Mouse (Mus musculus): Measurements from ENCODE around the gene Zbtb32. TPM values are rescaled to one million over a fixed set of nuclear protein-coding genes. Genes with fewer than 3 reads are reported as not detected.
A peak's percentile ranks its signal among the peaks of the same experiment; 100 is the strongest.

Zbtb32 gene
- polyA plus RNA-seq, 1 experiment from 2014 or later = 0.23 TPM

DNA sequence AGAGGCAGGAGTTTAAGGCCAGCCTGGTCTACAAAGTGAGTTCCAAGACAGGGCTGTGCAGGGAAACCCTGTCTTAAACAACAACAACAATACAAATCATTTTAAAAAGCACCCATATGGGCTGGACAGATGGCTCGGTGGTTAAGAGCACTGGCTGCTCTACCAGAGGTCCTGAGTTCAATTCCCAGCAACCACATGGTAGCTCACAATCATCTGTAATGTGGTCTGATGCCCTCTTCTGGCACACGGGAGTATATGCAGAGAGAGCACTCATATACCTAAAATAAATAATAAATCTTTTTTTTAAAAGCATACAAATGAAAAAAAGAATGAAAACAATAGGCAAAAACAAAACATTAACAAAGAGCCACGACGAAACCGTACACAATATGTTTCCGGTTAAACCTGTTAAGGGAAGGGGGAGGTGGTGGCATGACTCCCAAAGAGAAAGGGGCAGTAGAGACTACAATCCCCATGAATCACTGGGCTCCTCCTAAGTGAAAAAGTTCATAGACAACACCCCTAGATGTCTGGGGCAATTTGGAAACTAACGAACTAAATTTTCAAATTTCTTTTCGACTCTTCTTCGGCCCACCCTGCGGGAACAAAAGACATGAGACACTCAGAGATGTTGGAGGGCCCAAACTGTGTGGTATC, 47.1 kb downstream of the Zbtb32 start:
- no peaks in the 10 kb centered on the region for H3K27me3 ChIP-seq
- WGBS = 3% methylated on average over 10 of the region's 10 CpGs

DNA sequence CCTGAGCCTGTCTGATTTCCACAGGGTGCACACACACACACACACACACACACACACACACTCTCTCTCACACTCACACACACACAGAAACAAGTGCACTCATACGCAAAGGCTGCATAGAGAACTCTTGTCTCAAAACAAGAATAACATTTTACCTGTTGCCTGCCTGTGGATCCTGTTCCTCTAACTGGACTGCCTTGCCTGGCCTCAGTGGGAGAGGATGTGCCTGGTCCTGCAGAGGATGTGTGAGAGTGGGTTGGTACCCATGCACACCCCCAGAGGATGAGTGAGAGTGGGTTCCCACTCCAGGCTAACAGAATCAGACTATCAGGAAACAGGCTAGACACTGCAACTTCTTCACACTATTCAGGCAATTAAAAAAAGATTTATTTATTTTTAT, 48.1 kb downstream of the Zbtb32 start:
- peaks cover 23% of the 10 kb centered on the region for H3K4me1 ChIP-seq
- H3K4me3 ChIP-seq = 0 out of 2 replicates have a peak overlapping the region, but pooled peaks have one; percentile 68
- H3K27me3 ChIP-seq = no peaks in the 10 kb centered on the region
- no peaks in the 10 kb centered on the region for H3K9me3 ChIP-seq
- H3K27ac ChIP-seq = no peak overlapping the region
- 0 out of 2 replicates have a peak overlapping the region, but pooled peaks have one; percentile 94 for H3K4me2 ChIP-seq (replicated peaks)
- H3K36me3 ChIP-seq = peaks cover 52% of the 10 kb centered on the region
- 100% methylated on average over 1 of the region's 1 CpGs for WGBS
- ATAC-seq (ENCODE audit: low FRiP score, low read depth) = no peak
- no peak overlapping the region for H3K9ac ChIP-seq

More for the DNA sequence above, 47.1 kb downstream of the Zbtb32 start:
- H3K9ac ChIP-seq = peak overlapping the region; percentile 75
- H3K4me3 ChIP-seq = peak overlapping the region; percentile 68
- H3K27ac ChIP-seq = peak overlapping the region; percentile 95
- H3K4me1 ChIP-seq = peaks cover 23% of the 10 kb centered on the region
- H3K4me2 ChIP-seq (replicated peaks) = peak overlapping the region; percentile 94
- peak; percentile 65 for ATAC-seq (ENCODE audit: low FRiP score, low read depth)
- no peaks in the 10 kb centered on the region for H3K9me3 ChIP-seq
- H3K36me3 ChIP-seq = peaks cover 52% of the 10 kb centered on the region

DNA sequence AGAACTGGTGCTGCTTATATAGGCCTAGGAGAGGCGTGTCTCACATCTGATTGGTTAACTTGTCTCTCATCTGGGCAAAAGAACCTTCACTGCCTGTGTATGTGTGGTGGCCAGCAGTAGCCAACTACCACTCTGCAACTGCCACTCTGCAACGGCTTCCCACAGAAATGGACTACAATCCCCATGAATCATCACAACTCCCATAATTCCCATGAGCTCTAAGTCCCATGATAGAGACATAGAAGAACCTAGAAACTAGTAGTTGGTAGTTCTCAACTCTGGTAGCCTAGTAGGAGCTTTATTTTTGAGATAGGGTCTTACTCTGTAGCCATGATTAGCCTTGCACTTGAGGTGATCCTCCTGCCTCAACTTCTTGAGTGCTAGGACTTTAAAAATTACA, 48.8 kb downstream of the Zbtb32 start:
- Histone ChIP-seq H3K27ac (no peak overlapping the region), H3K4me2 (replicated peaks) (no peak overlapping the region), H3K36me3 (peaks cover 50% of the 10 kb centered on the region), H3K9me3 (no peaks in the 10 kb centered on the region), H3K4me3 (no peak overlapping the region), H3K9ac (no peak overlapping the region), H3K27me3 (no peaks in the 10 kb centered on the region), H3K4me1 (peaks cover 23% of the 10 kb centered on the region)
- ATAC-seq (ENCODE audit: low FRiP score, low read depth) = no peak
- WGBS = 87% methylated on average over 2 of the region's 2 CpGs

DNA sequence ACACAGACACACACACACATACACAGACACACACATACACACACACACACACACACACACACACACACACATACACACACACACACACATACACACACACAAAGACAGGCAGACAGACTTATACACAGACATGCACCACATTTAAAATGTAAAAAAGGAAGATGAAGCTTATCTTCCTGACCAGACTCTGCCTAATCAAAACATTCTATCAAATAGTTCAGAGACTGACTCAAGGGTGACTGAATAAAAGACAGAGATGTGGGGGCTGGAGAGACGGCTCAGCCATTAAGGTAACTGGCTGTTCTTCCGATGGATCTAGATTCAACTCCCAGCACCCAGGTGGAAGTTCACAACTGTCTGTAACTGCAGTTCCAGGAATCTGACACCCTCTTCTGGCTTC, 54.4 kb downstream of the Zbtb32 start:
- H3K4me3 ChIP-seq = no peak overlapping the region
- ATAC-seq (ENCODE audit: low FRiP score, low read depth) = no peak

DNA sequence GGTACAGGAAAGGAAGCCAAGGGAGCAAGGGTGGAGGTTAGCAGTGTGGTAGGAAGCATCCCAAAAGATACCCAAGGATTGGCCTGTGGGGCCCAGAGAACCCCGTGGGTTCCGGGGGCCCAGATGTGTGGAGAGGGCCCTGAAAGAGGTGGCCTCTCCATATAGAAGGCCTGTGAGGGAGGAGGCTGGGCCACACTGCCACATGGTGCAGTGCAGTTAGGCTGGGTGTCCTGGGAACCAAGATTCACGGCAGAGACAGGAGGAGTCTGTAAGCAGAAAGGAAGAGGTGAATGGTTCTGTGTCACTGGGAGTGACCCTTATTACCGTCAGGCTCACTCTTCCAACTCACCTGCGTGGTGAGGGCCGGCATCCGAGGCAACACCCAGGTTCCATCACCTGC, 58.1 kb downstream of the Zbtb32 start:
- WGBS = 88% methylated on average over 7 of the region's 7 CpGs
- Histone ChIP-seq H3K9ac (no peak overlapping the region), H3K27me3 (no peaks in the 10 kb centered on the region), H3K9me3 (no peaks in the 10 kb centered on the region), H3K4me1 (peaks cover 1% of the 10 kb centered on the region), H3K4me2 (replicated peaks) (no peak overlapping the region), H3K27ac (no peak overlapping the region), H3K36me3 (peaks cover 52% of the 10 kb centered on the region), H3K4me3 (no peak overlapping the region)
- no peak for ATAC-seq (ENCODE audit: low FRiP score, low read depth)

More for the DNA sequence above, 54.4 kb downstream of the Zbtb32 start:
- no peaks in the 10 kb centered on the region for H3K4me1 ChIP-seq
- no peak overlapping the region for H3K4me2 ChIP-seq (replicated peaks)
- H3K27me3 ChIP-seq = no peaks in the 10 kb centered on the region
- H3K9ac ChIP-seq = no peak overlapping the region
- 94% methylated on average over 2 of the region's 2 CpGs for WGBS
- no peak overlapping the region for H3K27ac ChIP-seq
- peaks cover 75% of the 10 kb centered on the region for H3K36me3 ChIP-seq
- no peaks in the 10 kb centered on the region for H3K9me3 ChIP-seq

Small RNAs within 50 kb of the gene (microRNA-seq; reads per million reads assigned to microRNA genes)
- 0.70 reads per million for gene Gm38670
- gene Mir3569 = not detected

Other genes with a start within 250 kb of the Zbtb32 start
- 6.8 and 7.5 TPM in 2 replicates for gene Lrfn3, start 236.1 kb downstream of the Zbtb32 start, polyA plus RNA-seq (2015; fragmentation: Nextera tagmentation; extraction: Ambion mirVana)
- gene Tyrobp, start 185.1 kb downstream of the Zbtb32 start, polyA plus RNA-seq (2015; fragmentation: Nextera tagmentation; extraction: Ambion mirVana) = 29.7 and 32.7 TPM in 2 replicates
- gene Hcst, start 179.1 kb downstream of the Zbtb32 start, polyA plus RNA-seq (2015; fragmentation: Nextera tagmentation; extraction: Ambion mirVana) = 0.64 and 0.68 TPM in 2 replicates
- 1.3 and 2.0 TPM in 2 replicates for gene Nfkbid, start 177.2 kb downstream of the Zbtb32 start, polyA plus RNA-seq (2015; fragmentation: Nextera tagmentation; extraction: Ambion mirVana)
- gene Aplp1, start 153.4 kb downstream of the Zbtb32 start, polyA plus RNA-seq (2015; fragmentation: Nextera tagmentation; extraction: Ambion mirVana) = 38.4 and 44.2 TPM in 2 replicates
- 0.20 and 0.23 TPM in 2 replicates for gene Kirrel2, start 141.2 kb downstream of the Zbtb32 start, polyA plus RNA-seq (2015; fragmentation: Nextera tagmentation; extraction: Ambion mirVana)
- 0.09 TPM in 2 replicates for gene Nphs1, start 140.6 kb downstream of the Zbtb32 start, polyA plus RNA-seq (2015; fragmentation: Nextera tagmentation; extraction: Ambion mirVana)
- gene Prodh2, start 105.3 kb downstream of the Zbtb32 start, polyA plus RNA-seq (2015; fragmentation: Nextera tagmentation; extraction: Ambion mirVana) = 0.32 TPM in 1 of 2 replicates, not detected in the other
- gene Arhgap33, start 63.8 kb downstream of the Zbtb32 start, polyA plus RNA-seq (2015; fragmentation: Nextera tagmentation; extraction: Ambion mirVana) = 11.4 and 11.6 TPM in 2 replicates
- 15.4 and 17.5 TPM in 2 replicates for gene Hspb6, start 46.7 kb downstream of the Zbtb32 start, polyA plus RNA-seq (2015; fragmentation: Nextera tagmentation; extraction: Ambion mirVana)
- gene Proser3, start 46.6 kb downstream of the Zbtb32 start, polyA plus RNA-seq (2015; fragmentation: Nextera tagmentation; extraction: Ambion mirVana) = 13.9 TPM in 2 replicates
- 44.2 and 48.3 TPM in 2 replicates for gene Lin37, start 39.1 kb downstream of the Zbtb32 start, polyA plus RNA-seq (2015; fragmentation: Nextera tagmentation; extraction: Ambion mirVana)
- gene U2af1l4, start 35.6 kb downstream of the Zbtb32 start, polyA plus RNA-seq (2015; fragmentation: Nextera tagmentation; extraction: Ambion mirVana) = 81.3 and 91.1 TPM in 2 replicates
- gene Gm49396, start 35.6 kb downstream of the Zbtb32 start, polyA plus RNA-seq (2015; fragmentation: Nextera tagmentation; extraction: Ambion mirVana) = 13.8 and 14.1 TPM in 2 replicates
- gene Psenen, start 35.3 kb downstream of the Zbtb32 start, polyA plus RNA-seq (2015; fragmentation: Nextera tagmentation; extraction: Ambion mirVana) = 134 and 141 TPM in 2 replicates
- 3.2 and 4.9 TPM in 2 replicates for gene Igflr1, start 33.5 kb downstream of the Zbtb32 start, polyA plus RNA-seq (2015; fragmentation: Nextera tagmentation; extraction: Ambion mirVana)
- gene Kmt2b, start 10.2 kb downstream of the Zbtb32 start, polyA plus RNA-seq (2015; fragmentation: Nextera tagmentation; extraction: Ambion mirVana) = 11.0 and 12.6 TPM in 2 replicates
- gene Upk1a, start 13.9 kb upstream of the Zbtb32 start, polyA plus RNA-seq (2015; fragmentation: Nextera tagmentation; extraction: Ambion mirVana) = 1.5 and 1.7 TPM in 2 replicates
- gene Cox6b1, start 27.2 kb upstream of the Zbtb32 start, polyA plus RNA-seq (2015; fragmentation: Nextera tagmentation; extraction: Ambion mirVana) = 766 and 797 TPM in 2 replicates
- gene Etv2, start 36.9 kb upstream of the Zbtb32 start, polyA plus RNA-seq (2015; fragmentation: Nextera tagmentation; extraction: Ambion mirVana) = not detected in 2 replicates
- gene Rbm42, start 51.4 kb upstream of the Zbtb32 start, polyA plus RNA-seq (2015; fragmentation: Nextera tagmentation; extraction: Ambion mirVana) = 127 and 130 TPM in 2 replicates
- 45.3 and 50.0 TPM in 2 replicates for gene Haus5, start 66.1 kb upstream of the Zbtb32 start, polyA plus RNA-seq (2015; fragmentation: Nextera tagmentation; extraction: Ambion mirVana)
- not detected in 2 replicates for gene Pmis2, start 72.7 kb upstream of the Zbtb32 start, polyA plus RNA-seq (2015; fragmentation: Nextera tagmentation; extraction: Ambion mirVana)
- gene 2200002J24Rik, start 100.0 kb upstream of the Zbtb32 start, polyA plus RNA-seq (2015; fragmentation: Nextera tagmentation; extraction: Ambion mirVana) = not detected in 2 replicates
- gene Atp4a, start 113.3 kb upstream of the Zbtb32 start, polyA plus RNA-seq (2015; fragmentation: Nextera tagmentation; extraction: Ambion mirVana) = 0.09 and 0.40 TPM in 2 replicates
- 187 and 189 TPM in 2 replicates for gene Tmem147, start 130.6 kb upstream of the Zbtb32 start, polyA plus RNA-seq (2015; fragmentation: Nextera tagmentation; extraction: Ambion mirVana)
- 0.51 and 0.71 TPM in 2 replicates for gene Gapdhs, start 144.8 kb upstream of the Zbtb32 start, polyA plus RNA-seq (2015; fragmentation: Nextera tagmentation; extraction: Ambion mirVana)
- 1.6 and 2.2 TPM in 2 replicates for gene Sbsn, start 152.6 kb upstream of the Zbtb32 start, polyA plus RNA-seq (2015; fragmentation: Nextera tagmentation; extraction: Ambion mirVana)
- 7.3 and 11.9 TPM in 2 replicates for gene Dmkn, start 164.8 kb upstream of the Zbtb32 start, polyA plus RNA-seq (2015; fragmentation: Nextera tagmentation; extraction: Ambion mirVana)
- gene Krtdap, start 189.0 kb upstream of the Zbtb32 start, polyA plus RNA-seq (2015; fragmentation: Nextera tagmentation; extraction: Ambion mirVana) = 51.5 and 65.4 TPM in 2 replicates
- gene Ffar2, start 224.9 kb upstream of the Zbtb32 start, polyA plus RNA-seq (2015; fragmentation: Nextera tagmentation; extraction: Ambion mirVana) = not detected in 2 replicates